Mouse (Mus musculus) hindbrain, embryonic 10.5 days (tissue): ENCODE data around the gene Apoc1. TPM values are rescaled to one million over a fixed set of nuclear protein-coding genes. Genes with fewer than 3 reads are reported as not detected.
"Not testable (repeated sequence)": the region's sequence is repeated elsewhere in the genome, so short reads cannot be mapped to it uniquely, and the experiment has no call there.

Experiments used
- DNase-seq: peaks from one replicate; pipeline ENCODE4 v3.0.0-alpha.2; 2017; ENCODE audit warnings: low spot score
- H3K27ac ChIP-seq: fragments of 300-500 bp; sonication (generic); 2 replicates; pipeline ENCODE4 v1.5.1; 2016; ENCODE audit warnings: mild to moderate bottlenecking, moderate library complexity
- H3K27me3 ChIP-seq: fragments of 300-500 bp; sonication (generic); 2 replicates; pipeline ENCODE4 v1.6.1; 2016; ENCODE audit warnings: mild to moderate bottlenecking; ENCODE audit not compliant: poor library complexity, insufficient read depth, severe bottlenecking
- H3K36me3 ChIP-seq: fragments of 300-500 bp; sonication (generic); 2 replicates; pipeline ENCODE4 v1.6.1; 2016; ENCODE audit warnings: mild to moderate bottlenecking, moderate library complexity
- H3K4me1 ChIP-seq: fragments of 300-500 bp; sonication (generic); replicated peaks from 2 replicates; pipeline ENCODE4 v1.6.1; 2016; ENCODE audit warnings: mild to moderate bottlenecking
- H3K4me3 ChIP-seq: fragments of 300-500 bp; sonication (generic); 2 replicates; pipeline ENCODE4 v1.5.1; 2016; ENCODE audit warnings: mild to moderate bottlenecking, moderate library complexity
- H3K9me3 ChIP-seq: fragments of 300-500 bp; sonication (generic); 2 replicates; pipeline ENCODE4 v1.6.1; 2016; ENCODE audit warnings: mild to moderate bottlenecking, moderate library complexity
- WGBS: fragments of 180-500 bp; shearing (Covaris S2); methylation state at CpG from one replicate; pipeline ENCODE4 v1.1.7; 2016; 5-methylcytosine and 5-hydroxymethylcytosine counted together
- polyA plus RNA-seq: library from polyadenylated mRNA; unstranded; fragments of >200 nt; fragmentation: Nextera tagmentation; extraction: Ambion mirVana; gene quantifications from 2 replicates; pipeline ENCODE4 v1.2.1, GENCODE M21; 2016

Gene Apoc1
- polyA plus RNA-seq, 1 experiment from 2014 or later: 2.2 TPM

- WGBS: 97% methylated on average over 2 of the region's 2 CpGs
- Histone ChIP-seq H3K4me3 (no peak overlapping the region), H3K9me3 (no peaks in the 10 kb centered on the region), H3K27ac (no peak overlapping the region), H3K36me3 (no peaks in the 10 kb centered on the region), H3K27me3 (no peaks in the 10 kb centered on the region), H3K4me1 (peaks cover 23% of the 10 kb centered on the region)
- DNase-seq: no peak
These were observed 3.8 kb downstream of the Apoc1 start for GRCm38 (mm10) chr7:19688611-19689010.

GRCm38 (mm10) chr7:19688101-19688500 is 4.4 kb downstream of the Apoc1 start:
- no peak for DNase-seq
- Histone ChIP-seq H3K4me1 (peaks cover 18% of the 10 kb centered on the region), H3K4me3 (no peak overlapping the region), H3K9me3 (no peaks in the 10 kb centered on the region), H3K27me3 (no peaks in the 10 kb centered on the region), H3K36me3 (no peaks in the 10 kb centered on the region), H3K27ac (no peak overlapping the region)
- WGBS: 90% methylated on average over 10 of the region's 10 CpGs

DNA sequence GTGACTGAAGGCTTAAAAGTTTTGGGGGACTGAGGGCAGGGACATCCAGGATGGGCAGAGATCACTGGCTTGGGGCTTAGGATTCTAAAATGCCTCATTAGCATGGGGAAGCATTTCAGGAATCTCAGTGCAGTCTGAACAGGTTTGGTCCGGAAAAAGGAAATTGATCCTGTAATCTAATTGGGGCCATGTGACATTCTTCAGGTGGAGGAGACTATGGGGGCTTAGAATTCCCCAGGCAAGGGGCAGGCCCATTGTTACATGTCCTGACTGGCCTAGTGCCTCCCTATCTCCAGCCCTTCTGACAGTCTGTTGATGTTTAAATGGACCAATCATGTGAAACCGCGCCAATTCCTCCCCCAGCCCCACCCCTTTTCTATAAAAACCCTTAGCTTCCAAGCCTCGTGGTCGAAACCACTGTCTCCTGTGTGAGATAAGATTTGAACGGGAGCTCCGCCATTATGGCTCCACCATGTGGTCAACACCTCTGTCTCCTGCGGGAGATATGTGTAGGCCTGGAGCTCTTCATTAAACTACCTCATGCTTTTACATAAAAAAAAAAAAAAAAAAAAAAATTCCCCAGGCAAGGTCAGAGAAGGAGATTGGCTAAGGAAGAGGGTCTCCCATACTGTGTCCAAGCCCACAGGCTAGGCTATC is 5.4 kb downstream of the Apoc1 start:
- not testable (repeated sequence) for H3K9me3 ChIP-seq, H3K36me3 ChIP-seq, H3K4me1 ChIP-seq, DNase-seq, H3K27ac ChIP-seq, H3K27me3 ChIP-seq, H3K4me3 ChIP-seq
- 75% methylated on average over 8 of the region's 8 CpGs for WGBS

DNA sequence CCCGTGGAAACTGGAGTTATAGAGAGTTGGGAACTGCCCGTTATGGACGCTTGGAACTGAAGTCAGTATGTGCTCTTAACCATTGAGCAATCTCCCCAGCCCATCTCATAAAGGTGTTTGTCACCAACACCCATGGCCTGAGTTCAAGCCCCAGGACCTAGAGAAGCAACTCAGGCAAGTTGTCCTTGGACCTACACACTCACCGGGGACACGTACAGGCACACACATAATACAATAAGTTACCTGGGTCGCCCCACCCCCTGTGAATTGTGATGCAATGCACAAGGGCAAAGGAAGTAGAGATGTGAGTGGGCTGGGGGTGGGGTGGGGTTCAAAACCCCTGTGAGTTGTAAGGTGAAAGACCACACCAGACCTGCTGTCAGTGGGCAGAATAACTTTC is 5.9 kb downstream of the Apoc1 start:
- Histone ChIP-seq H3K4me1 (peaks cover 2% of the 10 kb centered on the region; the same call in 1 of the 2 replicates), H3K9me3 (no peaks in the 10 kb centered on the region), H3K36me3 (no peaks in the 10 kb centered on the region), H3K27ac (no peak overlapping the region), H3K4me3 (no peak overlapping the region), H3K27me3 (no peaks in the 10 kb centered on the region)
- DNase-seq: no peak
- WGBS: 90% methylated on average over 6 of the region's 6 CpGs

DNA sequence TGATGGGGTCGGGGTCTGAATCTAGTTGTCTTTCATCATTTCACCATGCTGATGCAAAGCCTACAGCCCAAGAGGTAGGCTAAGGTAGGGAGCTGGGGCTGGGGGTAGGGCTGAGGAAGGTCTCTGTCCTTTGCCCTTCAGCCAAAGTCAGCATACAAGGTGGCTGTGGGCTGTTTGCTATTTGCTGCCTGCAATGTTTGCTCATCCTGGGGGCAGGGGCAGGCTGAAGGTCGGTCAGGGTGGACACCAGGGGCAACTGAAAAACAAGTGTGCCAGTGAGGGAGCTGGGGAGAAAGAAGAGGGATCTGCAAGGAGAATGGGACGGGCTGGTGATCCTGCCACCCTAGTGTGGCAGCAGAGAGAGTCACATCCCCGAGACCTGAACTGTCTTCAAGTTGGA is 7.1 kb downstream of the Apoc1 start:
- WGBS: 69% methylated on average over 4 of the region's 4 CpGs
- Histone ChIP-seq H3K4me3 (no peak overlapping the region), H3K4me1 (no peaks in the 10 kb centered on the region), H3K27ac (no peak overlapping the region), H3K36me3 (no peaks in the 10 kb centered on the region), H3K9me3 (no peaks in the 10 kb centered on the region), H3K27me3 (no peaks in the 10 kb centered on the region)
- DNase-seq: no peak

DNA sequence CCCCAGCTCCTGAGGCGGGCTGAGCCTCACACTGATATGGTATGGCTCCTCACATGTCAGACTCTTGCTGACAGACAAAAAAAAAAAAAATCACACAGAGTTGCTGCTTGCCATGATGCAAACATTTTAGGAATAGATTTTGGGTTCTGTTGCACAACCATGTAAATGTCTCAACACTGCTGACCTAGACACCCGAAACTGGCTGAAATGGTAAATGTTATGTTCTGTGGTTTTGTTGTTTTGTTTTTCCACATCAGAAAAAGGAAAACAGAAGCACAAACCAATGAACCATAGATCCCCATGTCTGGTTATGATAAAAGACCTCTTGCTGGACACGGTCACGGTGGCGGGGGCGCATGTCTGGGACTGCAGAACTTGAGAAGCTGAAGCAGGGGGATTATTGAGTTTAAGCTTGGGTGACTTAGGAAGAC is 8.7 kb downstream of the Apoc1 start:
- Histone ChIP-seq H3K4me1 (no peaks in the 10 kb centered on the region), H3K36me3 (no peaks in the 10 kb centered on the region), H3K27me3 (no peaks in the 10 kb centered on the region), H3K27ac (no peak overlapping the region), H3K9me3 (no peaks in the 10 kb centered on the region), H3K4me3 (no peak overlapping the region)
- 80% methylated on average over 6 of the region's 6 CpGs for WGBS
- DNase-seq: no peak

- H3K36me3 ChIP-seq: no peaks in the 10 kb centered on the region
- 85% methylated on average over 3 of the region's 3 CpGs for WGBS
These were observed 9.5 kb downstream of the Apoc1 start for GRCm38 (mm10) chr7:19682979-19683378.

DNA sequence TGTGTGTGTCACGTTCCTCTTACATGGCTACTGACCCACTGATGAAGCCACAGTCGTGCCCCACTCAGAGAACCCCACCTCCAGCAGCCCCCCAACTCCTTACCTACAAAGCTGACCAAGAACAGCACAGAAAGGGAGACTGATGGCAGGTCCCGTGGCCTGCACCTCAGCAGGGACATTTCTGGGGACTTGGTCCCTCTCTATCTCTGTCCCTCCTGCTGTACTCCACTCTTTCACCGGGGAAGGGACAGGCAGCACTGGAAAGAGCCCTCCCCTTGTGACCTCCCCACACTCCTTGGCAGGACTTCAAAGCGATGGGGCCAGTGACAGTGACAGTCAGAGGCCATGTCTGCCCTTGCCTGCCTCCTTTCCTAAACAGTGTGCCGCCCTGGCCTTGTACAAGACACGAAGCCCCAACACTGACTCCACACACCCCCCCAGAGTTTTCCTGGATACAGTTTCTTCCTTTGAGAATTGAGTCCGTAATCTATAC is 11.2 kb downstream of the Apoc1 start, which contains the start of the genes Gm44805 and Apoc4:
Gene Gm44805, minus strand, starts transcription at position 222 of the 493 bp plus-strand sequence.
Gene Apoc4, minus strand, starts transcription at position 278 of the 493 bp plus-strand sequence.
- Histone ChIP-seq H3K9me3 (no peaks in the 10 kb centered on the region), H3K27ac (no peak within 1 kb of the TSS), H3K4me1 (no peaks in the 10 kb centered on the region), H3K4me3 (no peak within 1 kb of the TSS), H3K27me3 (no peaks in the 10 kb centered on the region), H3K36me3 (no peaks in the 10 kb centered on the region)
- DNase-seq: no peak
- WGBS: 64% methylated on average over 8 of the region's 8 CpGs

More at GRCm38 (mm10) chr7:19682979-19683378, 9.5 kb downstream of the Apoc1 start:
- Histone ChIP-seq H3K4me3 (no peak overlapping the region), H3K4me1 (no peaks in the 10 kb centered on the region), H3K27ac (no peak overlapping the region), H3K9me3 (no peaks in the 10 kb centered on the region), H3K27me3 (no peaks in the 10 kb centered on the region)
- no peak for DNase-seq

DNA sequence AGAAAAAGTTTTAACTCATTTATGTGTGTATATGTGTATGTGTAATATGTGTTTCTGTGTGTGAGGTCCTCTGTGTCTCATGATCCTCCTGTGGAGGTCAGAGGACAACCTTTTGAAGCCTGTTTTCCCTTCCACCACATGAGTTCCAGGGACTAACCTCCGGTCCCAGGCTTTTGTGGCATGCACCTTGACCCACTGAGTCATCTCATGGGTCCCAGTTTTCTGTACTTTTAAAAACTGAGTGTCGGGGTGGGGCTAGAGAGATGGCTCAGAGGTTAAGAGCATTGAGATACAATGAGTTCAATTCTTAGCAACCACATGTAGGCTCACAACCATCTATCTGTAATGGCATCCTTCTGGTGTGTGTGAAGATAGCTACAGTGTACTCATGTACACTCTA is 11.8 kb downstream of the Apoc1 start:
- 85% methylated on average over 2 of the region's 2 CpGs for WGBS
- no peaks in the 10 kb centered on the region for H3K27me3 ChIP-seq
- H3K36me3 ChIP-seq: no peaks in the 10 kb centered on the region
- no peaks in the 10 kb centered on the region for H3K4me1 ChIP-seq
- H3K4me3 ChIP-seq: no peak overlapping the region
- DNase-seq: no peak
- no peak overlapping the region for H3K27ac ChIP-seq
- H3K9me3 ChIP-seq: no peaks in the 10 kb centered on the region

DNA sequence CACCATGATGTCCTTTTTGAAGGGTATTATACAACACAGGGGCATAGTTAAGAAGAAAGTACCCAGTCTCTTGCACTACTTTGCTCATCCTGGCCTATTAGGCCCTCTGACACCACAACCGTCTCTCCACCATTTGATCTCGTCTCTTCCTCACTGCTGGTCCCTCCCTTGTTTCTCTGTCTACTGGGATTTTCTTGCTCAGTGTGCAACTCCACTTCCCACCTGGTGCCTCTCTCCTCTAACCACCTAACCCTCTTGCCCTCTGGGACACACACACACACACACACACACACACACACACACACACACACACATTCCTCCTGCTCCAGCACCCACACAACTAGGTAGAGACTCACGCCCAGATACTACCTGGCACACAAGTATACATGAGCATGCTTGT is 13.6 kb downstream of the Apoc1 start:
- H3K4me3 ChIP-seq: no peak overlapping the region
- H3K4me1 ChIP-seq: no peaks in the 10 kb centered on the region
- no peak overlapping the region for H3K27ac ChIP-seq
- WGBS: 91% methylated on average over 3 of the region's 3 CpGs
- no peaks in the 10 kb centered on the region for H3K9me3 ChIP-seq
- no peaks in the 10 kb centered on the region for H3K36me3 ChIP-seq
- no peak for DNase-seq
- H3K27me3 ChIP-seq: no peaks in the 10 kb centered on the region

DNA sequence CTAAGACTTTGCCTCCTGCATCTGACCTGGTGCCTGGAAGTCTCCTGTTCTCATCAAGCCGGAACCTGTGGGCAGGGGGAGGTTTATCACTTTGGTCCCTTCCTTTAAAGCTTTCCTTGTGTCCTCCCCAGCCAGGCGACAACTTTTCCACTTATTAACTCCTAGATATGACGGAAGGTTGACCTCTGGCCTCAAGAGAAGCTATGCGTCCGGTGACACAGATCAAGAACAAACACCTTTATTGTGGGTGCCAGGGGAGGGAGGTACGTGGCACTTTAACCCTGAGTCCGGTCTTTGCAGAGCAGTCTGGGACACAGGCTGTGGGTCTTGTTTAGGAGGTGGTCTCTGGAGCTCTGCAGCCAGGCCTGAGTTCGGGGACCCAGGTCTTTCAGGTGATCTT is 14.6 kb downstream of the Apoc1 start, which contains the start of gene Apoc2:
Gene Apoc2, minus strand, starts transcription at position 70 of the 400 bp plus-strand sequence.
- WGBS: 75% methylated on average over 8 of the region's 8 CpGs
- no peak for DNase-seq
- Histone ChIP-seq H3K27ac (no peak within 1 kb of the TSS), H3K4me3 (no peak within 1 kb of the TSS), H3K4me1 (no peaks in the 10 kb centered on the region), H3K27me3 (no peaks in the 10 kb centered on the region), H3K9me3 (no peaks in the 10 kb centered on the region), H3K36me3 (no peaks in the 10 kb centered on the region)

- H3K9me3 ChIP-seq: no peaks in the 10 kb centered on the region
- no peak overlapping the region for H3K27ac ChIP-seq
- WGBS: 82% methylated on average over 1 of the region's 1 CpGs
- H3K27me3 ChIP-seq: no peaks in the 10 kb centered on the region
- H3K4me1 ChIP-seq: no peaks in the 10 kb centered on the region
- no peaks in the 10 kb centered on the region for H3K36me3 ChIP-seq
- H3K4me3 ChIP-seq: no peak overlapping the region
- no peak for DNase-seq
These were observed 15.8 kb downstream of the Apoc1 start for GRCm38 (mm10) chr7:19676662-19677061.

- Histone ChIP-seq H3K36me3 (no peaks in the 10 kb centered on the region), H3K27ac (no peak overlapping the region), H3K9me3 (no peaks in the 10 kb centered on the region), H3K27me3 (no peaks in the 10 kb centered on the region), H3K4me3 (no peak overlapping the region), H3K4me1 (no peaks in the 10 kb centered on the region)
- WGBS: 81% methylated on average over 10 of the region's 10 CpGs
- no peak for DNase-seq
These were observed 16.6 kb downstream of the Apoc1 start for GRCm38 (mm10) chr7:19675824-19676223.
